Mouse (Mus musculus): ENCODE results near the gene Ctdsp2. TPM values are rescaled to one million over a fixed set of nuclear protein-coding genes. Genes with fewer than 3 reads are reported as not detected.

Gene Ctdsp2
- polyA plus RNA-seq, 2 experiments from 2014 or later: 35.4 to 37.8 TPM

DNA sequence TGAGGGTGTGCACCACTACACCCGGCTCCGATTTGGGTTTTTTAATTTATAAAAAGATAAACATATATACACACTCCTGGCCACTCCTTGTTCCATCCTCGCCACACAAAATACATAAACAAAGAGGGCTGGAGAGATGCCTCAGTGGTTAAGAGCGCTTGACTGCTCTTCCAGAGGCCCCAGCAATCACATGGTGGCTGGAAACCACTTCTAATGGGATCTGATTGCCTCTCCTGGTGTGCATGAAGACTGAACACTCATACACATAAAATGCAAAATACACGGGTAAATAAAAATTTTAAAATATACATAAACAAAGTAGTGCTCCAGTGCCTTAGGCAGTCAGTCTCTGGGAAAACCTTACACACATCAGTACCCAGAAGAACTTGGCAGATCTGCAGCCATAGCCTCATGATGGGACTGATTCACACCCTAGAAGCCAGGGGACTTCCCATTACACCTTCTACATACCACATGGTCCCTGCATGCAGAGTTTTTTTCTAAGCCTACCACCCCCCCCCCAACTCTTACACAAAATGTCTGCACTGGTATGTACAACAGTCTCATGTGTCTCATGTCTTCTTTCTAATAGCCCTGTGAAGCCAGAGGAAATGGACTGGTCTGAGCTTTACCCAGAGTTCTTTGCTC lies 64.1 kb downstream of the Ctdsp2 start:
- no peak for ATAC-seq

DNA sequence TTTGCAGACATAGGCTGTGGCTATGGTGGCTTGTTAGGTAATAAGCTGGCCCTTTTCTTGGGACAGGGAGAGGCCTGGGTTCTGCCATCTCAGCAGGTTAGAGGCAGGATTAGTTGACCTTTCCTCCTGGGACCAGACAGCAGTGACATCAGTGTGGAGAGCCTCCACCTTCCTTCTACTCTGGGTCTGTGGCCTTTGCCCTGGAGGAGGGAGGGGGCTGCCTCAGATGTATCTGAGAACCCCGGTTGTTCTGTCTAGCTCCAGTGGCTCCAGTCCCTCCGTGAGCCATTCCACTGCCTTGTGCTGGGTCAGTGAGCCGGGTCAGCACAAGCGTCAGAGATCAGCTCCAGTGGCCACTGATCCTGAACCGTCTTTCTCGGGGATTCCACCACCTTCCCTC lies 64.7 kb downstream of the Ctdsp2 start:
- ATAC-seq: no peak

DNA sequence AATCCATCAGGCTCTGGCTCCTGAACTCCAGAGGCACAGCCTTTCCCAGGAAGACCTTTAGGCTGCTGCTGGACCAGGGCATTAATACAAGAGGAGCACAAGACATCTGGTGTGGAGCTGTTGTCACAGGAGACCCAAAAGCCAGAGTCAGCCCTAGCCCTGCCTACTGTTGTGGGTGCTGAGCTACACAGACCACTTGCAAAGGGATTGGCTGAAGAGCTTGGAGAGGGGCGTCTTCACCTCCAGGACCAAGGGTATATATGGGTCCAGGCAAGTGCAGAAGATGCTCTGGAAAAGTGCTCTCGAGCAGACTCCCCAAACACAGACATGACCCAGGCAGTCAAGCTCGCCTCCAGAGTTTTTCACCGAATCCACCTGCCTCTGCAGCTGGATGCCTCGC lies 69.4 kb downstream of the Ctdsp2 start, which contains the start of gene Cyp27b1:
Gene Cyp27b1 (plus strand): TSS at position 297 of the 400 bp plus-strand sequence.
- ATAC-seq: no peak

DNA sequence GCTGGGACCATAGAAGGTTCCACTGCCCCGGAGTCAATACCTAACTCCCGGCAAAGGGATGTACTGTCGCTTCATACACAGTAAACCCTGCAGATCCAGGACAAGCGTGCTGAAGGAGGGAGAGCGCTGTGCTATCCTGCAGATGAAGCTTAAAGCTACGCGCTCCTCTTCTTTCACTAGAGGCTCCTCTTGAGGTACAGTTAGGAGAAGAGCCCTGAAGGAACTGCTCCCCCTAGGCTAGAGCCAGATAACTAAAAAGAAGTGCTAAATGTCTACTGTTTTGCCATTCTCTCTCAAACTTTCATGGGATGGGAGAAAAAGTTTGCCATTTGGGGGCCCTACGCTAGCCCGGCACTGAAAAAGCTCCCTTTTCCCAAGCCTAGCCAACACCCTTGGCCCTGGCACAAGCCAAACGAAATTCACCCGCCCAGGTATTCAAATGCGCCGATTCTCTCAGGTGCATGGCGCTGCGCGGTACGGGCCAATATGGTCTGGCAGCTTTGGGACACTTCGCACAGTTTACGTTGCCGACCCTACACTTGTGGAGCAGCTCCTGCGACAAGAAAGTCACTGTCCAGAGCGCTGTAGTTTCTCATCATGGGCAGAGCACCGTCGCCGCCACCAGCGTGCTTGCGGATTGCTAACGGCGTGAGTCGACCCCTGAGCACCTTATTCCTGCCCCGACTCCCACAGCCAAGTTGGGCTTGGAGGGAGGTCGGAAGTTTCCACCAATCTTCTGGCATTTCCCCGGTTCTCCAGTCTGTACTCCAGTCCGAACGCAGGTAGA lies 70.3 kb downstream of the Ctdsp2 start:
- ATAC-seq: no peak

Other genes starting within 250 kb of the Ctdsp2 start
- gene Atp23, start 77.4 kb upstream of the Ctdsp2 start, polyA plus RNA-seq (2017; shearing (Covaris generic)): 1 to 10 TPM; 2.7 to 6.1 TPM
- under 1 TPM; 0.11 to 0.20 TPM for gene Avil, start 22.0 kb downstream of the Ctdsp2 start, polyA plus RNA-seq (2017; shearing (Covaris generic))
- 10 to 100 TPM; 38.2 to 54.1 TPM for gene Tsfm, start 52.1 kb downstream of the Ctdsp2 start, polyA plus RNA-seq (2017; shearing (Covaris generic))
- 10 to 100 TPM; 29.9 to 30.2 TPM for gene Mettl1, start 62.7 kb downstream of the Ctdsp2 start, polyA plus RNA-seq (2017; shearing (Covaris generic))
- under 1 TPM in 1 of 2 experiments, not detected in 1; 0.38 TPM for gene Eef1akmt3, start 62.8 kb downstream of the Ctdsp2 start, polyA plus RNA-seq (2017; shearing (Covaris generic))
- gene Cyp27b1, start 69.5 kb downstream of the Ctdsp2 start, polyA plus RNA-seq (2017; shearing (Covaris generic)): under 1 TPM in 1 of 2 experiments, not detected in 1; 0.27 TPM
- gene March9, start 81.5 kb downstream of the Ctdsp2 start, polyA plus RNA-seq (2017; shearing (Covaris generic)): under 1 TPM; 0.19 to 0.73 TPM
- 100 to 1,000 TPM; 294 to 347 TPM for gene Cdk4, start 84.8 kb downstream of the Ctdsp2 start, polyA plus RNA-seq (2017; shearing (Covaris generic))
- gene Tspan31, start 91.5 kb downstream of the Ctdsp2 start, polyA plus RNA-seq (2017; shearing (Covaris generic)): 100 to 1,000 TPM in 1 of 2 experiments, 10 to 100 TPM in 1; 87.4 to 109 TPM
- gene Agap2, start 96.6 kb downstream of the Ctdsp2 start, polyA plus RNA-seq (2017; shearing (Covaris generic)): 10 to 100 TPM; 29.8 to 34.6 TPM
- gene Os9, start 142.4 kb downstream of the Ctdsp2 start, polyA plus RNA-seq (2017; shearing (Covaris generic)): 100 to 1,000 TPM in 1 of 2 experiments, 10 to 100 TPM in 1; 78.1 to 142 TPM
- 100 to 1,000 TPM; 166 to 206 TPM for gene B4galnt1, start 186.5 kb downstream of the Ctdsp2 start, polyA plus RNA-seq (2017; shearing (Covaris generic))
- gene Slc26a10, start 201.9 kb downstream of the Ctdsp2 start, polyA plus RNA-seq (2017; shearing (Covaris generic)): 1 to 10 TPM; 2.6 to 2.8 TPM
- under 1 TPM in 1 of 2 experiments, not detected in 1; 0.38 TPM for gene Arhgef25, start 211.4 kb downstream of the Ctdsp2 start, polyA plus RNA-seq (2017; shearing (Covaris generic))
- 10 to 100 TPM; 39.4 to 42.2 TPM for gene Dtx3, start 217.0 kb downstream of the Ctdsp2 start, polyA plus RNA-seq (2017; shearing (Covaris generic))
- gene Pip4k2c, start 232.9 kb downstream of the Ctdsp2 start, polyA plus RNA-seq (2017; shearing (Covaris generic)): 10 to 100 TPM; 24.2 to 39.3 TPM